ENCODE assay signal across 16 mouse cellular contexts in genomic region chr11:33074541-33074940, GRCm38 (mm10).
DNase-seq lines count a peak whose midpoint lies in the region; ATAC-seq lines count a peak whose summit lies in the region.
"Had no signal": no experiment of that assay in that cellular context is flagged by ENCODE, and none has a peak within 500 bp of the region (broad histone marks: within the 10 kb centered on the region; RNA-seq: fewer than 3 reads in every experiment).

No protein-coding gene starts in this region.

- H3K9me3 ChIP-seq in heart, embryonic 16.5 days (replicated peaks; ENCODE audit: control insufficient read depth, low read length), result no peaks in the 10 kb centered on the region
- H3K9me3 ChIP-seq in midbrain, embryonic 11.5 days (ENCODE audit: control insufficient read depth, low read length), result no peaks in the 10 kb centered on the region
- no peaks in the 10 kb centered on the region for H3K9me3 ChIP-seq in midbrain, embryonic 15.5 days
- H3K9me3 ChIP-seq in intestine, embryonic 15.5 days, result no peaks in the 10 kb centered on the region
- H3K9me3 ChIP-seq: forebrain, embryonic 13.5 days; midbrain, embryonic 10.5 days had no signal

- no peak overlapping the region for H3K27ac ChIP-seq in heart, embryonic 16.5 days (ENCODE audit: low read length)
- no peak overlapping the region for H3K27ac ChIP-seq in midbrain, embryonic 11.5 days (ENCODE audit: low read depth, low read length)
- H3K27ac ChIP-seq in midbrain, embryonic 15.5 days, result no peak overlapping the region
- H3K27ac ChIP-seq in intestine, embryonic 15.5 days, result no peak overlapping the region
- H3K27ac ChIP-seq: forebrain, embryonic 13.5 days; kidney, postnatal 0 days; midbrain, embryonic 10.5 days had no signal

- H3K36me3 ChIP-seq in heart, embryonic 16.5 days (ENCODE audit: control insufficient read depth, insufficient read depth), result no peaks in the 10 kb centered on the region
- H3K36me3 ChIP-seq in midbrain, embryonic 11.5 days (ENCODE audit: control insufficient read depth, insufficient read depth, low read length), result no peaks in the 10 kb centered on the region
- H3K36me3 ChIP-seq in midbrain, embryonic 15.5 days (replicated peaks), result no peaks in the 10 kb centered on the region
- H3K36me3 ChIP-seq in intestine, embryonic 15.5 days, result no peaks in the 10 kb centered on the region
- H3K36me3 ChIP-seq: midbrain, embryonic 10.5 days had no signal

- DNase-seq in gastrocnemius, postnatal 14 days, result peak; percentile 28
- DNase-seq in gastrocnemius, adult 8-10 months (ENCODE audit: low spot score in 2 of 2), result no peak
- DNase-seq in heart, adult 8-10 months (ENCODE audit: low spot score), result no peak
- DNase-seq in midbrain, embryonic 11.5 days (ENCODE audit: low spot score, missing footprints), result peak; percentile 67
- DNase-seq: adrenal gland, postnatal 25 days; cerebellum, adult 11-12 months; cerebellum, postnatal 25 days; kidney, adult 18-20 months; thymus, adult 2 months had no signal

- 50% methylated on average over 7 of the region's 7 CpGs for WGBS in heart, embryonic 16.5 days
- WGBS in midbrain, embryonic 11.5 days, result 82% methylated on average over 7 of the region's 7 CpGs
- 84% methylated on average over 7 of the region's 7 CpGs for WGBS in midbrain, embryonic 15.5 days
- WGBS in intestine, embryonic 15.5 days, result 72% methylated on average over 7 of the region's 7 CpGs

- H3K4me2 ChIP-seq in heart, embryonic 16.5 days (ENCODE audit: low read depth, low read length), result no peak overlapping the region
- no peak overlapping the region for H3K4me2 ChIP-seq in midbrain, embryonic 11.5 days
- no peak overlapping the region for H3K4me2 ChIP-seq in midbrain, embryonic 15.5 days
- H3K4me2 ChIP-seq in intestine, embryonic 15.5 days (replicated peaks), result no peak overlapping the region
- H3K4me2 ChIP-seq: forebrain, embryonic 13.5 days had no signal

- H3K9ac ChIP-seq in heart, embryonic 16.5 days (ENCODE audit: low read length), result no peak overlapping the region
- H3K9ac ChIP-seq in midbrain, embryonic 11.5 days (ENCODE audit: low read length), result no peak overlapping the region
- H3K9ac ChIP-seq in midbrain, embryonic 15.5 days, result no peak overlapping the region
- no peak overlapping the region for H3K9ac ChIP-seq in intestine, embryonic 15.5 days
- H3K9ac ChIP-seq: forebrain, embryonic 13.5 days had no signal

- intact Hi-C loops in gastrocnemius, postnatal 14 days (cut with DNase I; ENCODE audit: low total_unique reads), result no loop called here

- no peak overlapping the region for H3K4me3 ChIP-seq in heart, embryonic 16.5 days (ENCODE audit: low read length)
- no peak overlapping the region for H3K4me3 ChIP-seq in midbrain, embryonic 11.5 days (ENCODE audit: low read depth, low read length)
- H3K4me3 ChIP-seq in midbrain, embryonic 15.5 days, result no peak overlapping the region
- no peak overlapping the region for H3K4me3 ChIP-seq in intestine, embryonic 15.5 days (replicated peaks)
- H3K4me3 ChIP-seq: erythroblast, embryonic 14.5 days; forebrain, embryonic 13.5 days; midbrain, embryonic 10.5 days had no signal

- H3K4me1 ChIP-seq in heart, embryonic 16.5 days (ENCODE audit: control insufficient read depth, insufficient read depth, low read length), result peaks cover 9% of the 10 kb centered on the region
- peaks cover 6% of the 10 kb centered on the region for H3K4me1 ChIP-seq in midbrain, embryonic 11.5 days (ENCODE audit: control insufficient read depth, insufficient read depth, low read length)
- no peaks in the 10 kb centered on the region for H3K4me1 ChIP-seq in midbrain, embryonic 15.5 days
- 0 out of 2 replicates have a peak, but pooled peaks cover 4% of the 10 kb centered on the region for H3K4me1 ChIP-seq in intestine, embryonic 15.5 days (replicated peaks)

- ATAC-seq in heart, embryonic 16.5 days (replicated peaks; ENCODE audit: extremely low read depth, insufficient read depth, low FRiP score), result 0 out of 2 replicates have a peak, but pooled peaks have one; percentile 15
- ATAC-seq in midbrain, embryonic 11.5 days (ENCODE audit: low FRiP score), result no peak
- no peak for ATAC-seq in midbrain, embryonic 15.5 days (replicated peaks)
- no peak for ATAC-seq in intestine, embryonic 15.5 days

- H3K27me3 ChIP-seq in heart, embryonic 16.5 days (ENCODE audit: control insufficient read depth, insufficient read depth, low read length), result peaks cover 14% of the 10 kb centered on the region
- H3K27me3 ChIP-seq in midbrain, embryonic 11.5 days (ENCODE audit: control insufficient read depth, insufficient read depth, low read length), result no peaks in the 10 kb centered on the region
- no peaks in the 10 kb centered on the region for H3K27me3 ChIP-seq in midbrain, embryonic 15.5 days (replicated peaks)
- no peaks in the 10 kb centered on the region for H3K27me3 ChIP-seq in intestine, embryonic 15.5 days (replicated peaks)
- H3K27me3 ChIP-seq: forebrain, embryonic 13.5 days had no signal

Comparison
In these comparisons a context has a peak if more than half of its experiments do, and no peak if none do; other contexts are left out.
1. DNase-seq: peak in gastrocnemius, postnatal 14 days (single experiment) and midbrain, embryonic 11.5 days (single experiment); none in gastrocnemius, adult 8-10 months (0 of 2) and heart, adult 8-10 months (single experiment).